Mouse (Mus musculus): Measurements from ENCODE around the gene Mmachc.
"Not testable (repeated sequence)": the region's sequence is repeated elsewhere in the genome, so short reads cannot be mapped to it uniquely, and the experiment has no call there.

Gene Mmachc

GRCm38 (mm10) chr4:116692146-116692545 is 16.1 kb downstream of the Mmachc start:
- ATAC-seq (ENCODE audit: low TSS enrichment) = no peak

DNA sequence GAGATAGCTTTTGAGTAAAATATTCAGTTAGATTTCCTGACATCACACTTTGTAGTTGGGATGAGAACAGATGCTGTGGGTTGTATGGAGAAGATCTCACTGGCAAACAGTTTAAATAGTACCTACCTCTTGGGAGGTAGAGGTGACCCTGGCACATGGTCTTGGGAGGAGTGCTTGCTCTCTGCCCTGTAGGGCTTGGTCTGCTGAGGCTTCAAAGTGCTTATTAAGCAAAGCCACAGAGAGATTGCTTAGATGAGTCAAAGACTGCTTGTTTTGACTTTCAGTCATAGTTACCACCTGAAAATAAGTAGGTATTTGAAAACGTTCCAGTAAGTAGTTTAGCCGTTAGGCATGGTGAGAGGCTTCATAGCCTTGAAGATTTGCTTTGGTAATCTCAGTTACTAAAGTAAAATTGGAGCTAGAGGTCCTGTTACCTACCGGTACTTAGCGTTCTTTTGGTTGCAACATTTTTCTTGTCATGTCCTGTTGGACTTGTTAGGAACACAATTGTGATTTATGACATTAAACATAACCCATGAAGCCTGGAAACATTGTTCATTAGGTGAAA is 18.8 kb downstream of the Mmachc start:
- ATAC-seq (ENCODE audit: low TSS enrichment) = no peak

DNA sequence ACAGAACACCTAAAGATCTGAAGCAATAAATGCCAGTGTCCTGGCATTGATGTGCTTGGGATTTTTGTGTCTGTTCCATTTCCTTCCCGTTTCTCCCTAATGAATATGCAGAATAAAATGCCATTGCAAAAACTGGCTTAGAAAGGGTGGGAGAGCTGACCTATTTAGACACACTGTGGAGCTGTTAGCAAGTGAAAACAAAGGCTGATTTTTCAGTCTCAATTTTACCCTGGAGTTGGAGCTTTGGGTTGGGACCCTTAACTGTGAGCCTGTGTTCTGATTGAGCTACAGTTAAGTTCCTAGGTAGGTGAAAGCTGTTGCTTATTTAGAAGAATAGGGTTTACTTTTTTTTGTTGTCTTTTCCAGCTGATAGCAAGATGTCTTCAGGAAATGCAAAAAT is 21.2 kb downstream of the Mmachc start:
- ATAC-seq (ENCODE audit: low TSS enrichment) = no peak

DNA sequence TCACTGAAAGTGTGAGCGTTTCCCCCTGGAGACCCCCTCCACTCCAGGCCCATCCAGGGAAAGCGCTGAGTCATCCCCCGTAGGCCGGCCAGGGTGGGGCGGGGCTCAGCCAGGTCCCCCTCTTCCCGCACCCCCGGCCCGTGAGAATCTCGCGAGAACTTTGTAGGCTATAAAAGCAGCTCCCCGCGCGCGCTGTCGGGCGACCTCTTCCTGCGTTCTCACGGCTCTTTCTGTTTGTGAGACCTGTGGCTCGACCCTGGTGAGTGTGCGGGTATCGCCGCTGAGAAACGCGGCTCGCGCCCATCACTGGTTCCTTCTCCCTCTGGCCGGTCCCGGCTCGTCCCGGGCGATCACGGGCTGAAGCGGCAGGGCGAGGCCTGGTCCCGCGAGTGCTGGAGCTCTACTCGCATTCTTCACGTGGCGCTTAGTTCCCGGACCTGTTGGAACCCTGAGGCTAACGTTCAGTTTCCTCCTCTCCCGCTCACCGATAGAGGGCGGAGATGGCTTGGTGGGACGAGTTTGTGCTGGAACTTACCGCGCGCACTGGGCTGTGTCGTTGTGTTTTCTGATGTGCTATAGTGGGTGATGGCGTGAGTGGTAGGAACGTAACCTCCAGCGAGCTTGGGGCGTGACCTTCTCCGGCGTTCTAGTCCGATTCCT is 22.7 kb downstream of the Mmachc start, which contains the start of gene Prdx1:
Prdx1 (plus strand) TSS at position 143 of the 660 bp plus-strand sequence.
- ATAC-seq (ENCODE audit: low TSS enrichment) = peak; percentile 94

- no peak for ATAC-seq (ENCODE audit: low TSS enrichment)
Observed at GRCm38 (mm10) chr4:116684665-116685064, 23.5 kb downstream of the Mmachc start.

GRCm38 (mm10) chr4:116683957-116684356 is 24.2 kb downstream of the Mmachc start:
- ATAC-seq (ENCODE audit: low TSS enrichment) = no peak

- not testable (repeated sequence) for ATAC-seq (ENCODE audit: low TSS enrichment)
Observed at GRCm38 (mm10) chr4:116680521-116680920, 27.7 kb downstream of the Mmachc start.

GRCm38 (mm10) chr4:116679141-116679540 is 29.1 kb downstream of the Mmachc start:
- no peak for ATAC-seq (ENCODE audit: low TSS enrichment)

DNA sequence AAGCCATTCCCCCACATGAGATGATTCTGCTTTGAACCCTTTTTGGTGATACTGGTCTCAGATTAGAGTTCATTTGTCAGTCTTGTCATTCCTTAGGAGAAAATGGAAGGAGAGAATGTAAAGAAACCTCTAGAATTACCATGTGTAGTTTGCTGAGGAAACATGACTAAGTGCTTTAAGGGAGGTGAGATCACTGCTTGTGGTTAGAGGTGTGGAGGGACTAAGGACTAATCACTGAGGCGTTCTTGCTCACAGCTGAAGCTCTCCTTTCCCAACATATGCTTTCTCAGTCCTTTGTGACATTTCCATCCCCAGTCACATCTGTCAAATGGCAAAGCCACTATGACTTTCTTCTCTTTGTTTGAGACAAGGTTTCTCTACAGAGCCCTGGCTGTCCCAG is 30.4 kb downstream of the Mmachc start:
- ATAC-seq (ENCODE audit: low TSS enrichment) = no peak

- no peak for ATAC-seq (ENCODE audit: low TSS enrichment)
Observed at GRCm38 (mm10) chr4:116676027-116676426, 32.2 kb downstream of the Mmachc start.

GRCm38 (mm10) chr4:116674761-116675160 is 33.4 kb downstream of the Mmachc start:
- not testable (repeated sequence) for ATAC-seq (ENCODE audit: low TSS enrichment)

GRCm38 (mm10) chr4:116672785-116673184 is 35.4 kb downstream of the Mmachc start:
- ATAC-seq (ENCODE audit: low TSS enrichment) = no peak

DNA sequence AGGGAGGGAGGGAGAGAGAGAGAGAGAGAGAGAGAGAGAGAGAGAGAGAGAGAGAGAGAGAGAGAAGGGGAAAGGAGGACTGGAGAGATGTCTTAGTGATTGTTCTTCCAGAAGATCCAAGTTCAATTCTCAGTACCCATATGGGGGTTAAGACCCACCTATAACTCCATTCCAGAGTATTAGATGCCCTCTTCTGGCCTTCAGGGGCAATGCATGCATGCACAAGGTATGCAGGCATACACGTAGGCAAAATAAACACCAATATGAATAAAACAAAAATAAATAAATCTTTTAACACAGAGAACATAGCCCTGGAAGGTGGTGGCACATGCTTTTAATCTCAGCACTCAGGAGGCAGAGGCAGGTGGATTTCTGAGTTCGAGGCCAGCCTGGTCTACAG is 38.9 kb downstream of the Mmachc start:
- ATAC-seq (ENCODE audit: low TSS enrichment) = no peak

DNA sequence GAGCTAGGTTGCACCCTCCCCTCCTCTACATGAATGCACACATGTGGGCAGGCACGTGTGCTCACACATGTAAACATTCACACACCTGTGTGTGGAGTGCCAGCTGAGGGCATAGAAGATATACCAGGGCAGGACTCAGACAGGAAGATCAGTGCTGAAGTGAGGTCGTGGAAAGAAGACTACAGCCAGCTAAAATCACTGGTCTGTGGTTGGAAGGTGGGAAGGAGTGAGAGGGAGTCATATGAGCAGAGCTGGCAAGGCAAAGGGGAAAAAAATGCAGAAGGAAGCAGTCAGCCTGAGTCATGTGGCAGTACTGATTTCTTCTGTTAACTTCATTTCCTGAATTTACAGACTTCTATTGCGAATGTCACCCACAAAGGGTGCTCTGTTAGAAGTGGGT is 40.1 kb downstream of the Mmachc start:
- no peak for ATAC-seq (ENCODE audit: low TSS enrichment)

DNA sequence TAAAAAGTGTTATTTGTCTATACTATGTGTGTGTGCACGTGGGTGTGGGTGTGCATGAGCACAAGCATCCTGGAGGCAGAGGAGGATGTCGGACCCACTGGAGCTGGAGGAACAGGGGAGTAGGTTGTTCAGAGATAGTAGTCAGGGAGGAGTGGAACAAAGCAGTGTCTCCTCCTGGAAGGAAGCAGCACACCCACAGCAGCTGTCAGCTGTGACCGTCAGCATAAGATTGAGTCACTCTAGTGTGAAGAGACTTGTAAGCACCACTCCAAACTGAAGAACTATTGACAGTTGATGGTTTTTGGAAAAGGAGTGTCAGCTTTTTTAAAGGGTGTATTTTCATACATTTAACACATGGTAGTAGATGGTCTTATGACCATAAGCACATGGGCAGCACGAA is 41.6 kb downstream of the Mmachc start:
- ATAC-seq (ENCODE audit: low TSS enrichment) = peak; percentile 55

DNA sequence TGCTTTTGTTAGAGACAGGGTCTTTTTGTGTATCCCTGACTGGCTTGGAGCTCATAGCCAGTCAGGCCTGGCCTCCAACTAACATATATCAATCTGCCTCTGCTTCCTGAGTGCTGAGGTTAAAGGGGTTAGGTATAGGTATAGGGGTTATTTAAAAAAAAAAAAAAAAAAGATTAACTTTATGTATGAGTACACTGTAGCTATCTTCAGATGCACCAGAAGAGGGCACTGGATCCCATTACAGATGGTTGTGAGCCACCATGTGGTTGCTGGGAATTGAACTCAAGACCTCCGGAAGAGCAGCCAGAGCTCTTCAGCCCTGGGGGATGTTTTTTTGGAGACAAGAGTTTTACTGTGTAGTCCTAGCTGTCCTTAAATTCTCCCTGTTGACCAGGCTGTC is 46.2 kb downstream of the Mmachc start:
- ATAC-seq (ENCODE audit: low TSS enrichment) = no peak

DNA sequence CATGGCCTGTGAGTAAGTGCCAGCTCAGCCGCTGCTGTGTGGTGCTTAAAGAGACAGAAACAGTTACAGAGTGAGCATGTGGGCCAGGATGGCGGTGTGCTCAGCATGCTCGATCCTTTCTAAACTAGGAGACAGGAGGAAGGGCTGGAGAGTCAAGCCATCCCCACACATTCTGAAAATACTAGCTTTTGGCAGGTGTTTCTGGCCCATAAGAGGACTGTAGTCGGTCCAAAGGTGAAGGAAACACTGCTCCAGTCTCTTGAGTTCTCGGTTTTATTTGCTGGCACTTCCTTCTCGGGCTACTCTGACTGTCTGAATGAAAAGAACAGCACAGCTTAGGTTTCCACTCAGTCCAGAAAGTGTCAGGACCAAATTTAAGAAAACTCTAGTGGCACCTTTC is 47.4 kb downstream of the Mmachc start:
- no peak for ATAC-seq (ENCODE audit: low TSS enrichment)

DNA sequence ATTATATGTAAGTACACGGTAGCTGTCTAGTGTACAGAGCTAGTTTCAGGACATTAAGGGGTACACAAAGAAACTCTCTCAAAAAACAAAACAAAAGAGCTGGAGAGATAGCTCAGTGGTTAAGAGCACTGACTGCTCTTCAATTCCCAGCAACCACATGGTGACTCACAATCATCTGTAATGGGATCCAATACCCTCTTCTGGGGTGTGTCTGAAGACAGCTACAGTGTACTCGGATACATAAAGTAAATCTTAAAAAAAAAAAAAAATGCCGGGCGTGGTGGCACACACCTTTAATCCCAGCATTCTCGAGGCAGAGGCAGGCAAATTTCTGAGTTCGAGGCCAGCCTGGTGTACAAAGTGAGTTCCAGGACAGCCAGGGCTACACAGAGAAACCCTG is 48.3 kb downstream of the Mmachc start:
- ATAC-seq (ENCODE audit: low TSS enrichment) = not testable (repeated sequence)

DNA sequence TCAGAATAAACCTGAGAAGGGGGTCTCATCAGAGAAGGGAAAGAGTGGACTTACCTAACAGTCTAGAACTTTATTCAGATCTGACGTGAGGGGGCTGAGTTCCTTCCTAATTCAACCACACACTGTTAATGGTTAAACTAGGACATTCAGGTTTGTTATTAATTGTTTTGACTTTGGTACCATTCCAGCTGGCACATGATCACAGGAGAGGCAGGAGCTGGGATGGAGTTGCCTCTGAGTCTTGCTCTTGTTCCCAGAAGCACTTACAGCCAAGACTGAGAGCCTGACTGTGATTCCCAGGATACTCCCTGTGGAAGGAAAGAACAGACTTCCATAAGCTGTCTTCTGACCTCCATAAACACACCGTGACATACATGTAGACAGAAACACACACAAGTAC is 48.7 kb downstream of the Mmachc start:
- ATAC-seq (ENCODE audit: low TSS enrichment) = no peak

DNA sequence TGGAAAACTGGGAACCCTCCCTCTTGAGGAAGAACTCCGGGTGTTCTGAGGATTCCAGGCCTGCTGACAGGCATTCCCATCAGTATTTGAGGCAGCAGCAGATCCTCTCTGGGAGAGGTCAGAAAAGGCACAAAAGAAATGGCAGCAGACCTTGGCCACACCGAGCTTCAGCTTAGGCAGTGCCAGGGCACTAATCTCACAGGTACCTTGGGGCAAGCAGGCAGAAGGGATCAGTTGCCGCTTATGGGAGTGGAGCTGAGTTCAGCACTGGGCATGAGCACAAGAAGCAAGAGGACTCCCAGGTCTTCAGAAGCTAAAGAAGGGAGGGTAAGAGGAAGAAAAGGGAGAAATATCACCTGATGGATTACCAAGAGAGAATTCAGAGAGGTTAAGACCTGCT is 50.2 kb downstream of the Mmachc start:
- ATAC-seq (ENCODE audit: low TSS enrichment) = no peak

GRCm38 (mm10) chr4:116655658-116656057 is 52.5 kb downstream of the Mmachc start:
- ATAC-seq (ENCODE audit: low TSS enrichment) = no peak

- no peak for ATAC-seq (ENCODE audit: low TSS enrichment)
Observed at GRCm38 (mm10) chr4:116655100-116655499, 53.1 kb downstream of the Mmachc start.

DNA sequence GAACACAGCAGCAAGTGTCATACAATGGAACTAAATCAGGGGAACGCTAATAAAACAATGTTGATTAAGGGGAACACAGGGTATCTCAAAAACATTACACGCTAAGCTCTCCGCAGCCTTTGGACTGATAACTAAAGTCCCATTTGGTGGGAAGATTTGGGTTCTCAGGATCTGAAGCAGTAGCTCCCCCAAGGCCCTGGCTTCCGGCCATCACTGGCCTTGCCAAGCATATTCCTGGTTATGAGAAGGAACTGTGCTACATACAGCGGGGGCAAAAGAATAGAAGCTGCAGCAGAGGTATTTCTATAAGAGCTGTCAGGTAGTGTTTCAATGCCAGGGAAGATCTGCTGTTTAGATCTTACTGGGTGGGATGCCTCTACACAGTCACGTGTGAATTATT is 55.0 kb downstream of the Mmachc start:
- no peak for ATAC-seq (ENCODE audit: low TSS enrichment)

Data from frontal cortex, adult (tissue).